Mouse (Mus musculus) heart, embryonic 15.5 days (tissue): ENCODE results near the gene Ubap2. TPM values are rescaled to one million over a fixed set of nuclear protein-coding genes. Genes with fewer than 3 reads are reported as not detected.
A peak's percentile ranks its signal among the peaks of the same experiment; 100 is the strongest.

ENCODE experiments used
- ATAC-seq: fragments of 200-750 bp; cut with Nextera tagmentation; replicated peaks from 2 replicates; pipeline ENCODE4 v1.8.0; 2017; ENCODE audit warnings: low read depth, moderate TSS enrichment; ENCODE audit not compliant: insufficient number of reproducible peaks, insufficient read depth, low FRiP score
- H3K27ac ChIP-seq: fragments of 300-500 bp; sonication (generic); 2 replicates; pipeline ENCODE4 v1.5.1; 2015; ENCODE audit warnings: mild to moderate bottlenecking, inconsistent platforms
- H3K27me3 ChIP-seq: fragments of 300-500 bp; sonication (generic); 2 replicates; pipeline ENCODE4 v1.6.1; 2015; ENCODE audit warnings: inconsistent platforms
- H3K36me3 ChIP-seq: fragments of 300-500 bp; sonication (generic); 2 replicates; pipeline ENCODE4 v1.6.1; 2015; ENCODE audit warnings: mild to moderate bottlenecking, inconsistent platforms
- H3K4me1 ChIP-seq: fragments of 300-500 bp; sonication (generic); replicated peaks from 2 replicates; pipeline ENCODE4 v1.6.1; 2015; ENCODE audit warnings: inconsistent platforms
- H3K4me2 ChIP-seq: fragments of 300-500 bp; sonication (generic); 2 replicates; pipeline ENCODE4 v1.6.1; 2015; ENCODE audit warnings: inconsistent platforms, mild to moderate bottlenecking, moderate library complexity
- H3K4me3 ChIP-seq: fragments of 300-500 bp; sonication (generic); 2 replicates; pipeline ENCODE4 v1.5.1; 2015; ENCODE audit warnings: mild to moderate bottlenecking, inconsistent platforms
- H3K9ac ChIP-seq: fragments of 300-500 bp; sonication (generic); 2 replicates; pipeline ENCODE4 v1.6.1; 2015; ENCODE audit warnings: mild to moderate bottlenecking, inconsistent platforms
- H3K9me3 ChIP-seq: fragments of 300-500 bp; sonication (generic); replicated peaks from 2 replicates; pipeline ENCODE4 v1.6.1; 2016; ENCODE audit warnings: inconsistent platforms
- WGBS: fragments of 180-500 bp; shearing (Covaris S2); methylation state at CpG from one replicate; pipeline ENCODE4 v1.1.7; 2015; ENCODE audit warnings: mixed read lengths; 5-methylcytosine and 5-hydroxymethylcytosine counted together
- polyA plus RNA-seq: library from polyadenylated mRNA; unstranded; fragments of >200 nt; fragmentation: Nextera tagmentation; extraction: Ambion mirVana; gene quantifications from 2 replicates; pipeline ENCODE4 v1.2.1, GENCODE M21; 2015

The Ubap2 gene
- polyA plus RNA-seq, 1 experiment from 2014 or later, result 47.0 TPM

- Histone ChIP-seq H3K27ac (peak overlapping the region; percentile 62), H3K27me3 (no peaks in the 10 kb centered on the region), H3K4me3 (no peak overlapping the region), H3K9ac (0 out of 2 replicates have a peak overlapping the region, but pooled peaks have one; percentile 17), H3K4me1 (peaks cover 13% of the 10 kb centered on the region), H3K36me3 (peaks cover 87% of the 10 kb centered on the region), H3K9me3 (no peaks in the 10 kb centered on the region), H3K4me2 (no peak overlapping the region)
- WGBS, result 50% methylated on average over 3 of the region's 3 CpGs
- 0 out of 2 replicates have a peak, but pooled peaks have one; percentile 5 for ATAC-seq
These were observed 77.9 kb downstream of the Ubap2 start for GRCm38 (mm10) chr4:41196861-41197610.

GRCm38 (mm10) chr4:41195328-41195727 lies 79.6 kb downstream of the Ubap2 start:
- no peak overlapping the region for H3K4me3 ChIP-seq
- H3K27me3 ChIP-seq, result no peaks in the 10 kb centered on the region
- peaks cover 75% of the 10 kb centered on the region for H3K36me3 ChIP-seq
- WGBS, result 90% methylated on average over 15 of the region's 15 CpGs
- H3K9ac ChIP-seq, result no peak overlapping the region
- H3K9me3 ChIP-seq, result no peaks in the 10 kb centered on the region
- no peak for ATAC-seq
- peaks cover 13% of the 10 kb centered on the region for H3K4me1 ChIP-seq
- H3K27ac ChIP-seq, result no peak overlapping the region
- H3K4me2 ChIP-seq, result no peak overlapping the region

GRCm38 (mm10) chr4:41192544-41193512 lies 82.1 kb downstream of the Ubap2 start:
- Histone ChIP-seq H3K4me2 (no peak overlapping the region), H3K36me3 (peaks cover 64% of the 10 kb centered on the region), H3K9ac (no peak overlapping the region), H3K27me3 (no peaks in the 10 kb centered on the region), H3K27ac (no peak overlapping the region), H3K4me3 (no peak overlapping the region), H3K4me1 (peaks cover 13% of the 10 kb centered on the region), H3K9me3 (no peaks in the 10 kb centered on the region)
- no peak for ATAC-seq
- WGBS, result 65% methylated on average over 14 of the region's 14 CpGs

- Histone ChIP-seq H3K9ac (no peak overlapping the region), H3K27ac (no peak overlapping the region), H3K4me1 (no peaks in the 10 kb centered on the region), H3K36me3 (peaks cover 46% of the 10 kb centered on the region), H3K27me3 (no peaks in the 10 kb centered on the region), H3K9me3 (no peaks in the 10 kb centered on the region), H3K4me3 (no peak overlapping the region), H3K4me2 (no peak overlapping the region)
- ATAC-seq, result no peak
- 92% methylated on average over 2 of the region's 2 CpGs for WGBS
These were observed 85.1 kb downstream of the Ubap2 start for GRCm38 (mm10) chr4:41189809-41190208.

GRCm38 (mm10) chr4:41179825-41180725 lies 94.9 kb downstream of the Ubap2 start:
- H3K9me3 ChIP-seq, result no peaks in the 10 kb centered on the region
- peaks cover 35% of the 10 kb centered on the region for H3K36me3 ChIP-seq
- peaks cover 4% of the 10 kb centered on the region; the same call in 1 of the 2 replicates for H3K4me1 ChIP-seq
- H3K27ac ChIP-seq, result no peak overlapping the region
- H3K4me3 ChIP-seq, result no peak overlapping the region
- WGBS, result 72% methylated on average over 15 of the region's 15 CpGs
- no peak overlapping the region for H3K9ac ChIP-seq
- no peak overlapping the region for H3K4me2 ChIP-seq
- ATAC-seq, result no peak
- H3K27me3 ChIP-seq, result no peaks in the 10 kb centered on the region

- H3K4me2 ChIP-seq, result no peak overlapping the region
- H3K36me3 ChIP-seq, result peaks cover 31% of the 10 kb centered on the region
- H3K27ac ChIP-seq, result no peak overlapping the region
- H3K9ac ChIP-seq, result no peak overlapping the region
- no peak for ATAC-seq
- no peaks in the 10 kb centered on the region for H3K27me3 ChIP-seq
- H3K4me3 ChIP-seq, result no peak overlapping the region
- no peaks in the 10 kb centered on the region for H3K4me1 ChIP-seq
- no peaks in the 10 kb centered on the region for H3K9me3 ChIP-seq
- 81% methylated on average over 2 of the region's 2 CpGs for WGBS
These were observed 100.3 kb downstream of the Ubap2 start for GRCm38 (mm10) chr4:41174631-41175030.

GRCm38 (mm10) chr4:41170970-41171369 lies 104.0 kb downstream of the Ubap2 start:
- Histone ChIP-seq H3K9ac (no peak overlapping the region), H3K27me3 (no peaks in the 10 kb centered on the region), H3K4me2 (no peak overlapping the region), H3K36me3 (peaks cover 22% of the 10 kb centered on the region), H3K9me3 (no peaks in the 10 kb centered on the region), H3K4me3 (no peak overlapping the region), H3K27ac (no peak overlapping the region), H3K4me1 (no peaks in the 10 kb centered on the region)
- no peak for ATAC-seq
- WGBS, result 91% methylated on average over 2 of the region's 2 CpGs

- 55% methylated on average over 6 of the region's 6 CpGs for WGBS
- Histone ChIP-seq H3K27me3 (no peaks in the 10 kb centered on the region), H3K4me1 (peaks cover 9% of the 10 kb centered on the region), H3K4me3 (no peak overlapping the region), H3K4me2 (no peak overlapping the region), H3K36me3 (peaks cover 14% of the 10 kb centered on the region), H3K27ac (peak overlapping the region; percentile 9; the same call in 1 of the 2 replicates), H3K9me3 (no peaks in the 10 kb centered on the region), H3K9ac (no peak overlapping the region)
- ATAC-seq, result no peak
These were observed 109.1 kb downstream of the Ubap2 start for GRCm38 (mm10) chr4:41165693-41166475.

GRCm38 (mm10) chr4:41164974-41165373 lies 110.0 kb downstream of the Ubap2 start:
- Histone ChIP-seq H3K9ac (no peak overlapping the region), H3K27me3 (no peaks in the 10 kb centered on the region), H3K9me3 (no peaks in the 10 kb centered on the region), H3K36me3 (peaks cover 13% of the 10 kb centered on the region), H3K4me3 (no peak overlapping the region), H3K4me1 (peaks cover 9% of the 10 kb centered on the region), H3K4me2 (no peak overlapping the region), H3K27ac (peak overlapping the region; percentile 45; the same call in 1 of the 2 replicates)
- WGBS, result 30% methylated on average over 2 of the region's 2 CpGs
- no peak for ATAC-seq

GRCm38 (mm10) chr4:41161232-41161631 lies 113.7 kb downstream of the Ubap2 start:
- H3K4me3 ChIP-seq, result no peak overlapping the region
- WGBS, result 96% methylated on average over 3 of the region's 3 CpGs
- ATAC-seq, result no peak

More at GRCm38 (mm10) chr4:41161232-41161631, 113.7 kb downstream of the Ubap2 start:
- Histone ChIP-seq H3K9ac (no peak overlapping the region), H3K36me3 (no peaks in the 10 kb centered on the region), H3K4me1 (peaks cover 20% of the 10 kb centered on the region), H3K9me3 (no peaks in the 10 kb centered on the region), H3K27ac (no peak overlapping the region), H3K27me3 (no peaks in the 10 kb centered on the region), H3K4me2 (no peak overlapping the region)
